Mouse (Mus musculus) right cerebral cortex, postnatal 25 days (tissue): Measurements from ENCODE around the gene Gm17304.
A peak's percentile ranks its signal among the peaks of the same experiment; 100 is the strongest.

Source experiments
- DNase-seq: peaks from one replicate; pipeline ENCODE4 v3.0.0; 2022

The Gm17304 gene

DNA sequence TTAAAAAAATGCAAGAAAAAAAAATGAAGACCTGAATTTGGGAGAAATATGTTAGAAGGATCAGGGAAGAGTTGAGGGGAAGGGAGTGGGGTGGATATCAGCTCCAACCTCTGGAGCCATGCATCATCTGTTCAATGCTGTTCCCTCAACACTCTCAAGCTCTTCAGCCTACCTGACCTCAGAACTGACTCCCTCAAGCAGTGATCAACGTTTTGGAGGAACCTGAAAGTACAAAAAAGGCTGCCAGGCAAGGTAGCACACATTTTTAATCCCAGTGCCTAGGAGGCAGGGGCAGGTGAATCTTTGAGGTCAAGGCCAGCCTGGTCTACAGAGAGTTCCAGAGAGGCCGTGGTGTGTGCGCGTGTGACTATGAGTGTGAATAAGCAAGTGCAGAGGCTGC, at the start of gene Gm17304:
Gm17304 (plus strand) TSS at position 301 of the 400 bp plus-strand sequence.
- DNase-seq = no peak

DNA sequence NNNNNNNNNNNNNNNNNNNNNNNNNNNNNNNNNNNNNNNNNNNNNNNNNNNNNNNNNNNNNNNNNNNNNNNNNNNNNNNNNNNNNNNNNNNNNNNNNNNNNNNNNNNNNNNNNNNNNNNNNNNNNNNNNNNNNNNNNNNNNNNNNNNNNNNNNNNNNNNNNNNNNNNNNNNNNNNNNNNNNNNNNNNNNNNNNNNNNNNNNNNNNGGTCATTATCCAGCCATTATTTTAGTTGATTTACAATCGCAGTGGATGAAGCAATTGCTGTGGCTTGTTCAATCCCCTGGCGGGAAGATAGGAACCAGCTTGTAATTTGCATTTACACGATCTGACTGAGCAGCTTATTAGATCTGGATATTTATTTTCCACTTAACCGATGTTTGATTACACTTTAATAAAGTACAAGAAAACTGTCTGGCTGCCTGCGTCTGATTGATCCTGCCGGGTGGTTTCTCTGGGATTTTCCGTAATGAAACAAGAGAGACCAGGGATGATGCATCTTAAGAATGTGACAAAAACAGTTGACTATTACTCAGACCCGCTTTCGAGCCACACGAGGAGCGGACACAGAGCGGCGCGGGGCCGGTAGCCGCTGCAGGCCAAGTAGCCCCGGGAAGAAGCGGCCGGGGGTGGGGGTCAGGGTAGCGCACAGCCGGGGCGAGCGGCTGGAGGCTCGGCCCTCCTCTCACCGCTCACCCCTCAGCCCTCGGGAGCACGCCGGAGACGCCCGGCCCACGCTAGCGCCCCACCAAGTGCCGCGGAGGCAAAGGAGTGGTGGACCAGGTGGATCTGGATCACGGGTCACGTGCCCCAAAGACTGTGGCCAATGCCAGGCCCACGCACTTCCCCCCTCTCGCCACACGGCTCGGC, 48.0 kb upstream of the Gm17304 start:
- no peak for DNase-seq

GRCm38 (mm10) chr5:106561499-106561822, 47.4 kb upstream of the Gm17304 start:
- DNase-seq = no peak

- no peak for DNase-seq
These were observed 42.9 kb upstream of the Gm17304 start for GRCm38 (mm10) chr5:106566025-106566424.

- no peak for DNase-seq
These were observed 34.9 kb upstream of the Gm17304 start for GRCm38 (mm10) chr5:106573742-106574559.

- DNase-seq = peak; percentile 88
These were observed 34.3 kb upstream of the Gm17304 start for GRCm38 (mm10) chr5:106574560-106574946.

DNA sequence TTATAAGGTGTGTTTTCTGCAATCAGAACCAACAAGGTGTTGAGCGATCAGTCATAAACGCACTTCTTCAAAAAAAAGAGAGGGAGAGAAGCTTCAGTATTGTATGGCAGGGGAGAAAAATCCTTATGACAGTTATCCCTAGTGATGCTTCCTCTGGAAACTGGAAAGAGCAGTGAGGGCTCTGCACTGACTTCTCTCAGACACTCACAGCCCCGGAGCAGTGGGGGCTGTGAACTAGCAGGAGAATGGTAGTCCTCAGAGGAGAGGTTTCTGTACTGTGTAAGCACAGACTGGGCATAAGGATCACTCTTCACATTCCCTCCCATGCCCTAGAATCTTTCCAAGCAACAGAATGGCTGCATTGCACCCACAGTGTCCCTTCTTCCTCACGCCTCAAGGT, 33.8 kb upstream of the Gm17304 start:
- DNase-seq = no peak

DNA sequence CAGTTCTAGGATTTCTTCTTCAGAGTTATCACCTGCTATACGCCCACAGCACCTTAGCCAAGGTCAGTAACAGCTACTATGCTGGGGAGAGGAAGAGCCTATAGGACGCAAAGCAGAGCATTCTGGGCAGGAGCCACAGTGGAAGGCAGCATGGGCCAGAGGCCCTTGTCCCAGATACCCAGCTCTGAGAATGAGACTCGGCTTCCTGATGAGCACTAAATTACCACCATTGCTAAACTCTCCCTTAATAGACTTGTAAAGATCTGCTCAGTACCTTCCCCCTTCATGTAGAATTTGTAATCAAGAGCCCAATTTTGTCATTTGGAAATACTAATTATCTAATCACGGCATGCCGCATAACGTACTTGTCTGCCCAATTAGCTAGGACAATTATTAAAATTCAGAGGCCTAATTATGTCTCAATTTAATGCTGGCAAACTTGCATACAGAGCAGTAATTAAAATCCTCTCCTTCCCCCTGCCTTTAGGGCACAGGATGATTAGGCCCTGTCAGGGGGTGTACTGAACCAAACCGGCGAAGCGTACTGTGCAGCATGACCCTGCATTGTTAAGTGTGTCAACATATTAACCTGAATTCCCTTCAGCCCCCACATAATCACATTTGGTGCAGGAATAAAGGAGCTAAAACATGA, 31.5 kb upstream of the Gm17304 start:
- DNase-seq = no peak

GRCm38 (mm10) chr5:106580943-106581342, 28.0 kb upstream of the Gm17304 start:
- DNase-seq = no peak

DNA sequence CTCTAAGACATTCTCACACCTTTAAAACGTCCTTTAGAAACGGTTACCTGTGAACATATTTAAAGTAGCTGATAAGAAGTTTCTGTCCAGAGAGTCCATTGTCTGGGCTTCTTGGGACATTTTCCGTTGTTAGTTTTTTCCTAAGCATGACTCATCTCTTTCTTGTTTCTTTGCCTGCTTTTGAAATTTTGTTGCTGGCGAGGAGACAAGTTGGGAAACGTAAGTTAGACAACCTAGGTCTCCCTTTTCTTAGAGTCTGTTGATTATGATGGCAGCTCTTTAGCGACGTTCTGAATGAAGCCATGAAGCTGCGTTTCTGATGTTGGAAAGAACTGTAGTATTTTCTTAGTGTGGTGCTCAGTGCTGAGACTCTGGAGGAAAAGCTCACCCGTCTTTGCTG, 19.9 kb upstream of the Gm17304 start:
- DNase-seq = no peak

DNA sequence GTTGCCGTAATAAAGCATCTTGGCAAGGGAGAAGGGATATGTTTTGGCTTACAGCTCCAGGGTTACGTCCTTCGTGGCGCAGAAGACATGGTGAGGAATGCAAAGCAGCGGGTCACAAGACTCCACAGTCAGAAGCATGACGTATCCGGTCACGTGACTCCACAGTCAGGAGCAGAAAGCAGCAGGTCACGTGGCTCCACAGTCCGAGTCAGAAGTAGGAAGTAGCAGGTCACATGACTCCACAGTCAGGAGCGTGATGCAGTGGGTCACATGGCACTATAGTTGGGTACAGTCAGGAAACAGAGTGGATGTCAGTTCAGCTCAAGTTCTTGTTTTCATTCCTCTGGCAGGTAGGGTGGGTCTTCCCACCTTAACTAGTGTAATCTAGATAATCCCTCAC, 19.2 kb upstream of the Gm17304 start:
- no peak for DNase-seq

- no peak for DNase-seq
These were observed 18.2 kb upstream of the Gm17304 start for GRCm38 (mm10) chr5:106590686-106591085.

DNA sequence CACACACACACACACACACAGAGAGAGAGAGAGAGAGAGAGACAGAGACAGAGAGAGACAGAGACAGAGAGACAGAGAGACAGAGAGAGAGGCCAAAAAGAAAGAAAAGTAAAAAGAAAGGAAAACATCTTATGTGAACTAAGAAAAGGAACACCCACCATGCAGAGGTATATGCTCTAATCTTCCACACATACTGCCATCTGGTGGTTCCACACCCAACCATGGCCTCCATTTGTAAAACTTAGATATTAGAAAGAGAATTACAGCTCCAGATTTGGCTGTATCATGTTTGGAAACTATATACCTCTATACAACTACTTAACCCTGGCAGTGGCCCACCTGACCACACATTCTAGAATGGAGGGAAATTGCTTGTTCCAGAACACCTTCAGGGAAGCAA, 14.5 kb upstream of the Gm17304 start:
- no peak for DNase-seq

GRCm38 (mm10) chr5:106597472-106597871, 11.4 kb upstream of the Gm17304 start:
- DNase-seq = no peak

DNA sequence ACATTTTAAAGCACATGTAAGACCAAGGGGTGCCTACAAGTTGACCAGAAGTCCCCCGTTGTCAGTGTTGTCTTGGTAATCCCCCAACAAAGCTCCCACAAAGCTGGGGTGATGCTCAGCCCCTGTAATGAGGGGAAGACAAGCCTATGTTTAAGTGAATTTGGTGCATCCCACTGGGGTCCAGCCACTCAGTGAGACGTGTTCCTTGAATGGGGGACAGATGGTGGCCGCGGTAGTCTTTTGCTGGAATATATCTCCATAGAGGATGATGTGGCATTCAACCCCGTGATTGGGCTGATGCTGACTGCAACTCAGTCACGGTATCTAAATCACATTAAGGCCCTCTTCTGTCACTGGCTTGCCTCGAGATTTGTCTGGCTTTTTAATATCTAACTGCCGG, 9.4 kb upstream of the Gm17304 start:
- no peak for DNase-seq

DNA sequence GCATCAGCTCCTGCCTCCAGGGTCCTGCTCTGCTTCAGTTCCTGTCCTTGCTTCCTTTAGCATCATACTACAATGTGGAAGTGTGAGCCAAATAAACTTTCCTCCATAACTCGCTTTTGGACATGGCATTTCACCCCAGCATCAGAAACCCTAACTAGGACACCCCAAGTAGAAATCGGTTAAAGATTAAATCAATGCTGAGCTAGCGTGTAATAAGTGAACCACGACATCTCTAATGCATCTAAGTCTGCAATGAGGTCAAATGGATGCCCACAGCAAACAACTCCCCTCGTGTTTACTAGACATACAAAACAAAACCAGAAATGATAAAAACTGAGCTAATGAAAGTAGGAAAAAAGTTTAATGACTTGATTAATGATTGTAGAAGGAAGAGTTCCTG, 4.5 kb upstream of the Gm17304 start:
- no peak for DNase-seq

DNA sequence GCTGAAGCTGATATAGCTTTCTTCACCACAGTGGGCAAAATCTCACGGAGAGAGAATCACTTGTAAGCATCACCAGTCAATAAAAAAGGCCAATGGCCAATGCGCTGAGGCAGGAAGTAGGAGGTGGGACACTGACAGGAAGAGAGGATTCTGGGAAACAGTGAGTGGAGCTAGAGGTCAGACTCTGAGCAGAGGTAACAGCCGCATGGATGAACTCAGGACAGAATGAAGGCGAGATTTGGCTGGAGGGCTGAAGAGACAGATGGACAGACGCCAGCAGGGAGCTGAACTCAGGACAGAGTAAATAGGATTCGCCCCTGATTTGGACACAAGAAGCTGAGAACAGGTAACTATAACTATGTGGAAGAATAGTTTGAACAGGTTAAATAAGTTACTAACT, 3.8 kb upstream of the Gm17304 start:
- DNase-seq = no peak

- DNase-seq = no peak
These were observed 1.8 kb upstream of the Gm17304 start for GRCm38 (mm10) chr5:106607081-106607480.

DNA sequence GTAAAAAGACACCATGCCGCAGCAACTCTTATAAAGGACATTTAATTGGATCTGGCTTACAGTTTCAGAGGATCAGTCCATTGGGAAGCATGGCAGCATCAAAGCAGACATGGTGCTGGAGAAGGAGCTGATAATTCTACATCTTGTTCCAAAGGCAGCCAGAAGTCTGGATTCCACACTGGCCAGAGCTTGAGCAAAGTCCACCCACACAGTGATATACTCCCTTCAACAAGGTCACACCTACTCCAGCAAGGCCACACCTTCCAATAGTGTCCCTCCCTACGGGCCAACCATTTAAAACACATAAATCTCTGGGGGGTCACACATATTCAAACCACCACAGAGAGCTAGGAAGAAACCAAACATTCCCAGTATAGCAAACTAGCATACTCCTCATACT, 3.3 kb downstream of the Gm17304 start:
- DNase-seq = no peak

- no peak for DNase-seq
These were observed 5.7 kb downstream of the Gm17304 start for GRCm38 (mm10) chr5:106614570-106614969.

- no peak for DNase-seq
These were observed 6.1 kb downstream of the Gm17304 start for GRCm38 (mm10) chr5:106615006-106615405.

GRCm38 (mm10) chr5:106620446-106620845, 11.5 kb downstream of the Gm17304 start:
- DNase-seq = no peak

GRCm38 (mm10) chr5:106622193-106622592, 13.3 kb downstream of the Gm17304 start:
- DNase-seq = no peak

- DNase-seq = no peak
These were observed 14.4 kb downstream of the Gm17304 start for GRCm38 (mm10) chr5:106623337-106623736.
